Mouse (Mus musculus) kidney, adult 8-10 months (tissue): ENCODE measurements at regions not wholly inside any gene's neighbourhood (a gene's known extent, or its start where the extent isn't known, plus 50 kb on each side); places are given as distances from the start of the nearest gene placed in this dataset.

ENCODE experiments used
- DNase-seq, 2 experiments: peaks; one replicate each; pipeline ENCODE4 v3.0.0; 2022

DNA sequence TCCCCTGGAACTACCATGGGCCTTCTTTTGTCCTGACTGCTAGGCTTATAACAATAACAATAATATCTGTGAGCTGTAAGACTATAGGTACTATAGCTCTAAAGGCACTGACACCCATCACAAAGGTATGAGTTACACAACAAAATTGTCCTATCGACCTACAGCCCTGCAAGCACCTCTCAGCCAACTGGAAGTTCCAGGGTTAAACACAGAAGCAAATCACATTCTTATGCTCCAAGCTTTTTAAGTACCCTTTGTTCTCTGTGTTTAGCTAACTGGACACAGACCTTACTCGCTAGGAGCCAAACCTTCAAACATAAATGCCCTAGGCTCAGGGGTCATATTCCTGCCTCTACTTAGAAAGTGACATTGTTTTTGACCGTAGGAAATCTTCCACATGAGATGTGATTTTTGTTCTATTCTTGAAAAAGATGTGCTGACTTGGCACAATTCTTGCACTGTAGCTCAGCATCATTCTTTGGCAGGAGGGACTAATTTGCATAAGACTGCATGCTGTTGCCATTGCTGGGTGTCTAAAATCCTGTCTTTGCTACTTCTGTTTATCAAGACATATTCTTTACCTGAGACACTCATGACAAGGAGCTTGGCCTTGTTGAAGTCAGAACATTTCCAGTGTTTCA is 66.8 kb upstream of the Tbl1x start:
- DNase-seq = no peak

GRCm38 (mm10) chrX:77446755-77447154 is 64.1 kb upstream of the Tbl1x start:
- DNase-seq = no peak

GRCm38 (mm10) chrX:77451977-77452675 is 58.7 kb upstream of the Tbl1x start:
- no peak for DNase-seq
